Comparison of ENCODE assay signal across 12 mouse cellular contexts in the genomic region with DNA sequence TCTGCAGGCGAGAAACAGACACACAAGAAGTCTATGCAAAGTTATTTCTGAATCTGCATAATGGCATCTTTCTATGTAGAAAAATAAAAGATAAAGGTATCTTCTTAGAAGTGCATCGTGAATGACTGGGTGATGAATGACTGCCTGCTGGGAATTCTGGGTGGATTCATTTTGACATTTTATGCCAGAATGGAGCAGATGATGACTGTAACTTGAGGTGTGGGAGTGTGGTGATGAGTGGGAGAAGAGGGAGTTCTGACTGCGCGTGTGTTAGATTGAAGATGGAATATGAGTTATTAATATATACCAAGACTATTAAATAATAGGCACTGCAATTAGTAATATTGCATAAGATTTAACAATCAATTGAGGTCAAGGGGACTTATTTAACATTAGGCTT.
"Had no signal": no experiment of that assay in that cellular context is flagged by ENCODE, and none has a peak within 500 bp of the region (broad histone marks: within the 10 kb centered on the region; RNA-seq: fewer than 3 reads in every experiment).

No protein-coding gene starts in this region.

- ATAC-seq: intestine, embryonic 16.5 days; midbrain, embryonic 15.5 days had no signal

- DNase-seq: kidney, adult 18-20 months; kidney, adult 9 months; kidney, postnatal 14 days; kidney, postnatal 4 days; liver, embryonic 13.5 days; lung, adult 2 months; lung, postnatal 14 days; thymus, adult 2 months; thymus, postnatal 14 days; thymus, postnatal 4 days had no signal
